Mouse (Mus musculus) embryonic fibroblast, embryonic 13.5 days (primary cell): ENCODE results near the gene Clrn3.

Source experiments
- CTCF ChIP-seq: IDR thresholded peaks from 2 replicates; pipeline ENCODE4 v1.5.1; 2011; ENCODE audit warnings: mild to moderate bottlenecking, control low read depth, low read length, moderate library complexity, borderline replicate concordance; ENCODE audit not compliant: insufficient read depth
- POLR2A ChIP-seq: IDR thresholded peaks from 2 replicates; pipeline ENCODE4 v1.6.1; 2011; ENCODE audit warnings: low read depth, mild to moderate bottlenecking, control low read depth, low read length, moderate library complexity

GRCm38 (mm10) chr7:135564022-135564421 lies 35.6 kb upstream of the Clrn3 start:
- TF ChIP-seq CTCF (no peak), POLR2A (no peak)
